Mouse (Mus musculus) C2C12 (cell line): ENCODE data around the gene Cpox.

Experiments
- CTCF ChIP-seq: IDR thresholded peaks from one replicate; pipeline ENCODE4 v1.5.1; 2011; ENCODE audit not compliant: control insufficient read depth, insufficient read depth, insufficient read length
- MAX ChIP-seq: IDR thresholded peaks from one replicate; pipeline ENCODE4 v1.6.1; 2011; ENCODE audit warnings: mild to moderate bottlenecking, control low read depth
- MYOD1 ChIP-seq: IDR thresholded peaks from one replicate; pipeline ENCODE4 v1.6.1; 2011; ENCODE audit warnings: low read depth; ENCODE audit not compliant: control insufficient read depth, insufficient read length
- USF1 ChIP-seq: IDR thresholded peaks from one replicate; pipeline ENCODE4 v1.6.1; 2011; ENCODE audit warnings: low read depth, mild to moderate bottlenecking, control low read depth, moderate library complexity

- no peak for TF ChIP-seq CTCF
- TF ChIP-seq USF1, result no peak
- TF ChIP-seq MYOD1, result no peak
- no peak for TF ChIP-seq MAX
Observed at GRCm38 (mm10) chr16:58697261-58697660, 27.2 kb downstream of the Cpox start.
